Comparison of ENCODE assay signal across 8 mouse cellular contexts in the genomic region with DNA sequence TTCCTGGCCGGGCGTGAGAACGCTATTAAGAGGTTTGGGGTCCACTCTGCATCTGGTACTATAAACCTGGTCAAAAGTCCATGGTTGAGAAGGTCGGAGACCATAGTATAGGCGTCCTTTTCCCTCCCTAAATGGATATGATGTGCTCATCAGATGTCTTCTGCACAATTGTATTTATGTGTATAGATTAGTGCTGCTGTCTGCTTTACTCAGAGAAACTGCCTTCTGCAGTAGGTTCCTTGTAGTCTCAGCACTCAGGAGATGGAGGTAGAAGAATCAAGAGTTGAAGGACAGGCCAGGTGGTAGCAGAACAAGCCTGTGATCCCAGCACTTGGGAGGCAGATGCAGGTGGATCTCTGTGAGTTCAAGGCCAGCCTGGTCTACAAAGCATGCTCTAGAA. TPM values are rescaled to one million over a fixed set of nuclear protein-coding genes. Genes with fewer than 3 reads are reported as not detected.
DNase-seq lines count a peak whose midpoint lies in the region; ATAC-seq and TF ChIP-seq lines count a peak whose summit lies in the region.

No protein-coding gene starts in this region.

- DNase-seq in layer of hippocampus, adult 2 months (ENCODE audit: low spot score in 2 of 2): no peak
- no peak for DNase-seq in layer of hippocampus, postnatal 25 days (ENCODE audit: extremely low spot score in 1 of 2, low spot score in 1 of 2)
- peak; percentile 10 for DNase-seq in embryonic facial prominence, embryonic 10.5 days (ENCODE audit: low spot score)
- DNase-seq in hindbrain, embryonic 14.5 days (ENCODE audit: low spot score): no peak
- DNase-seq in testis, postnatal 10 days (ENCODE audit: low spot score): no peak
- no peak for DNase-seq in kidney, adult 9 months
- DNase-seq in layer of hippocampus, adult 11-12 months (ENCODE audit: low spot score): no peak

- 8% methylated on average over 5 of the region's 5 CpGs for WGBS in embryonic facial prominence, embryonic 10.5 days
- WGBS in hindbrain, embryonic 14.5 days: 5% methylated on average over 5 of the region's 5 CpGs
- 4% methylated on average over 5 of the region's 5 CpGs for WGBS in midbrain, embryonic 12.5 days

- H3K4me2 ChIP-seq in hindbrain, embryonic 14.5 days (replicated peaks): peak overlapping the region; percentile 58
- H3K4me2 ChIP-seq in midbrain, embryonic 12.5 days (replicated peaks): peak overlapping the region; percentile 55

- H3K4me1 ChIP-seq in embryonic facial prominence, embryonic 10.5 days: 0 out of 2 replicates have a peak, but pooled peaks cover 7% of the 10 kb centered on the region
- peaks cover 3% of the 10 kb centered on the region; the same call in 1 of the 2 replicates for H3K4me1 ChIP-seq in hindbrain, embryonic 14.5 days (replicated peaks; ENCODE audit: control insufficient read depth, insufficient read depth, low read length)
- peaks cover 2% of the 10 kb centered on the region for H3K4me1 ChIP-seq in midbrain, embryonic 12.5 days

- no peaks in the 10 kb centered on the region for H3K27me3 ChIP-seq in embryonic facial prominence, embryonic 10.5 days (replicated peaks; ENCODE audit: low read depth, poor library complexity, severe bottlenecking)
- H3K27me3 ChIP-seq in hindbrain, embryonic 14.5 days (ENCODE audit: control insufficient read depth, insufficient read depth, low read length): no peaks in the 10 kb centered on the region
- 0 out of 2 replicates have a peak, but pooled peaks cover 6% of the 10 kb centered on the region for H3K27me3 ChIP-seq in midbrain, embryonic 12.5 days

- no peaks in the 10 kb centered on the region for H3K36me3 ChIP-seq in embryonic facial prominence, embryonic 10.5 days (replicated peaks)
- no peaks in the 10 kb centered on the region for H3K36me3 ChIP-seq in hindbrain, embryonic 14.5 days (replicated peaks; ENCODE audit: control insufficient read depth, insufficient read depth)
- no peaks in the 10 kb centered on the region for H3K36me3 ChIP-seq in midbrain, embryonic 12.5 days

- peak overlapping the region; percentile 48 for H3K4me3 ChIP-seq in layer of hippocampus, adult 2 months
- H3K4me3 ChIP-seq in embryonic facial prominence, embryonic 10.5 days: peak overlapping the region; percentile 55
- H3K4me3 ChIP-seq in hindbrain, embryonic 14.5 days (replicated peaks; ENCODE audit: low read length): peak overlapping the region; percentile 33
- H3K4me3 ChIP-seq in midbrain, embryonic 12.5 days: peak overlapping the region; percentile 40

- peak overlapping the region; percentile 40; the same call in 1 of the 2 replicates for H3K9ac ChIP-seq in hindbrain, embryonic 14.5 days
- peak overlapping the region; percentile 46; the same call in 1 of the 2 replicates for H3K9ac ChIP-seq in midbrain, embryonic 12.5 days (replicated peaks)

- peak overlapping the region; percentile 25; the same call in 1 of the 2 replicates for H3K27ac ChIP-seq in layer of hippocampus, adult 2 months
- peak overlapping the region; percentile 77 for H3K27ac ChIP-seq in embryonic facial prominence, embryonic 10.5 days (replicated peaks)
- no peak overlapping the region for H3K27ac ChIP-seq in hindbrain, embryonic 14.5 days
- no peak overlapping the region for H3K27ac ChIP-seq in midbrain, embryonic 12.5 days (replicated peaks)

- TF ChIP-seq CTCF in layer of hippocampus, adult 2 months (conservative IDR thresholded peaks at IDR 0.05): no peak

- H3K9me3 ChIP-seq in embryonic facial prominence, embryonic 10.5 days: no peaks in the 10 kb centered on the region
- H3K9me3 ChIP-seq in hindbrain, embryonic 14.5 days (ENCODE audit: control insufficient read depth, low read length): no peaks in the 10 kb centered on the region
- H3K9me3 ChIP-seq in midbrain, embryonic 12.5 days: no peaks in the 10 kb centered on the region

- ATAC-seq in hindbrain, embryonic 14.5 days (ENCODE audit: low FRiP score): no peak
- ATAC-seq in midbrain, embryonic 12.5 days (ENCODE audit: low FRiP score, low read depth): 0 out of 2 replicates have a peak, but pooled peaks have one; percentile 47

RNA-seq across cellular contexts. Expression of a gene that starts 22.6 kb away (rescaled TPM):
- total RNA-seq in layer of hippocampus, adult 2 months (2021): 1 to 10 TPM; 8.3 to 9.8 TPM
- 10 to 100 TPM in 1 of 2 experiments, 1 to 10 TPM in 1; 8.8 to 10.3 TPM for total RNA-seq in layer of hippocampus, postnatal 25 days (2021)
- 12.4 and 12.5 TPM in 2 replicates for polyA plus RNA-seq in embryonic facial prominence, embryonic 10.5 days (2016; fragmentation: Nextera tagmentation; extraction: Ambion mirVana)
- polyA plus RNA-seq in hindbrain, embryonic 14.5 days (2014; fragmentation: Nextera tagmentation; extraction: Ambion mirVana): 5.0 and 5.5 TPM in 2 replicates
- polyA plus RNA-seq in midbrain, embryonic 12.5 days (2016; fragmentation: Nextera tagmentation; extraction: Ambion mirVana): 5.9 and 7.2 TPM in 2 replicates

Comparison
In these comparisons a context has a peak if more than half of its experiments do, and no peak if none do; other contexts are left out.
1. H3K27ac ChIP-seq: peak in layer of hippocampus, adult 2 months (single experiment) and embryonic facial prominence, embryonic 10.5 days (single experiment); none in hindbrain, embryonic 14.5 days (single experiment) and midbrain, embryonic 12.5 days (single experiment).
2. Peak in every context shown above with its lines, with median percentiles within 50 percentile points of each other: H3K4me3 ChIP-seq.